Mouse (Mus musculus) urinary bladder, postnatal 14 days (tissue): ENCODE data around the gene Ppia.
"Not testable (repeated sequence)": the region's sequence is repeated elsewhere in the genome, so short reads cannot be mapped to it uniquely, and the experiment has no call there.

Experiments
- DNase-seq: peaks from one replicate; pipeline ENCODE4 v3.0.0; 2021; ENCODE audit warnings: low spot score

Gene Ppia

DNA sequence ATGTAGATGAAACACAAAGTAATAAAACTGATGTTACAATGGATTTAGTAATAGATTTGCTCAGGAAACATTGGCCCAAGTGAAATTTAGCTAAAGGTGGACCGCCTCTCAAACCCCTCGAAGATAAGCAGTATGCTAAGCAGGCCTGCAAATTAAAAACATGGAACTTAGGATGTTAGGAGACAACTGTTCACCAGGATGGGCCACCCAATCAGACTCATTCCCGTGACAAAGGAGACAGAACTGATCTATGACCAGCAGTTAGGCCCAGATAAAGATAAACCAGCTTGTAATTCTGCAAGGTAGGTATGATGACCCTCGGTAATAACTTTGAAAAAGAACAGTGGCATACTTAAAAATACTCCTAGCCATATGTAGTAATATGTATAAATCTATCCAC is 27.9 kb downstream of the Ppia start:
- no peak for DNase-seq

DNA sequence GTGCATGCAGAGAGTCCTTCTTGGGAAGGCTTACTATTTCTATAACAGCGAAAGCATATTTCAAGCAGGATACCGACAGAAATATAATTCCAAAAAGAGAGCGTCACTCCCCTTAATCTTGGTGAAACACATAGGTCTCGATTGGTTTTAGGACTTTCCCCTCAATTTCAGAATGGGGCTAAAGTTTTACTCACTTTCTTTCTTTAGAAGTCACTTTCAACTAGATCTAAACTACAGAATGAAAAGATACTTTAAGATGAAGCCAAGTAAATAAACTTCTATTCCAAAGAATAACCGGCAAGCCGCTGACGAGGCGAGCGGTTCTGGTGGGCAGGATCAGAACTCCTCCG is 28.5 kb downstream of the Ppia start:
- no peak for DNase-seq

DNA sequence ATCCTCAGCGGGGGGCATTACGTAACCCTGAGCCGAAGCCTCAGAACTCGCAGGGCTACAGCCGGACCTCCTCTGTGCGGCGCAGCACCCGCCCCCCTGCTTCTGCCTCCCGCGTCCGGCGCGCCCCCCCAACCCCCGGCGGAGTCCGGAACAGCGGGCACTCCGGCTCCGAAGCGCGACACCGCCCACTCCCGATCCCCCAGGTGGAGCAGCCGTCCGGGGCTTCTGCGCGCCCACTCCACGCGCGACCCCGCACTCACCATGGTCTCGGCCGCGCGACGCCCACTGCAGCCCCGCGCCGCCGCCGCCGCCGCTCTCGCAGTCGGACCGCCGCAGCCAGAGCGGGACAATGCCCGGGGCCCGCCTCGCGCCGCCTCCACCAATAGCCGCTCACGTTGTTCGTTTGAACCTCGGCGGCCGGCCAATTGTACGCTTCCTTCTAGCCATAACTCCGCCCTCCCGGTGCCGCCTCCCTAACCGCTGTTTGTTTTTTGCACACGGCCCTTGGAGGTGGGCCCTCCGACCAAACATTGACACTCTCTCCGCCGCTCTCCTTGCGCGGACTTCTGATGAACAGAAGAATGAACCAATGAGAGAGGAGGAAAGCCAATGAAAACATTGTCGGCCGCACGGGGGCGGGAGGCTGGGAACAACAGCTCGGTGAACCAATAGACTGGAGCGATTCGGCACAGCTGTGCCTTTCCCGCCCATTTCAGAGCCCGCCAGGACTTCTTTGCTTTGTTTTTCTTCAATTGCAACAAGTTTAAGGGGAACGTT is 29.0 kb downstream of the Ppia start, which contains the start of gene H2afv:
TSS of gene H2afv (minus strand) at position 367 of the 777 bp plus-strand sequence.
- DNase-seq: peak; percentile 99

DNA sequence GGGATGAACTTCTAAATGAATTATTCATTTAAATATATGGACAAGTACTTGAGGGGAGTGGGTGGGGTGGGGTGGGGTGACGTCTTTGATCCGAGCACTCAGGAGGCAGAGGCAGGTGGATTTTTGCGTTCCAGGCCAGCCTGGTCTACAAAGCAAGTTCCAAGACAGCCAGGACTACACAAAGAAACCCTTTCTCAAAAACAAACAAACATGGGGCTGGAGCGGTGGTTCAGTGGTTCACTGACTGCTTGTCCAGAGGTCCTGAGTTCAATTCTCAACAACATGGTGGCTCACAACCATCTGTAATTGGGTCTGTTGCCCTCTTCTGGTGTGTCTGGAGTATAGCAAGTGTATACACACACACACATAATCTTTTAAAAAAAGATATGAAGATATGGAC is 30.2 kb downstream of the Ppia start:
- DNase-seq: no peak

DNA sequence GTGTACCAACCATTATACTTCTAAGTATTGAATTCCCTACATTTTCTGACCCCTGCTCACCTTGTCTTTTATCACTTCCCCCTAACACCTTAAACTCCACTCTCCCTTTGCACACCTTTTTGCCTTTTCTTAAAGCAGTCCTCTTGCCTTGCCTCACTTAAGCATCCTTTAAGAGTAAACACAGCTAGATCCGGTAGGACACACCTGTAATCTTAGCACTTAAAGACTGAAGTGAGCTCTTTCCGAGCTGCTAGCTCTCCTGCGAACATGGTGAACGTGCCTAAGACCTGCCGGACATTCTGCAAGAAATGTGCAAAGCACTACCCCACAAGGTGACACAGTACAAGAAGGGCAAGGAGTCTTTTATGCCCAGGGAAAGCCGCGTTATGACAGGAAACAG is 30.7 kb downstream of the Ppia start:
- no peak for DNase-seq

DNA sequence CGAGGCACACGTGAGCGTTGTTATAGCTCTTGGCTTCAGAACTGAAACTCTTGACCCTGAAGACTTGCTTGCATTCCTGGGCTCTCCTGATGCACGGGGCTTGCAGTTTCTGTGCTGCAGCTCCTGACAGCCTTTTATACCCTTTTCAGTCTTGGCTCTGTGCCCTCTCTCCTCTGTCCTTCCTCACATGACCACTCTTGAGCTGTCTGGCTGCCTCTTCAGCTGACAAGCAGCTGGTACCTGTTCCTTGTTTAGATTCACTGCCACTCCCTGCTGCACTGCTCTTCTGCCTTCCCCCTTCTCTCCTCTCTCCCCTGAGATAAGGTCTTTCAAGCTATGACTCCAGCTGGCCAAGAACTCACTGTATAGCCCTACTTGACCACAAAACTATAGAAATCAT is 32.2 kb downstream of the Ppia start:
- DNase-seq: no peak

DNA sequence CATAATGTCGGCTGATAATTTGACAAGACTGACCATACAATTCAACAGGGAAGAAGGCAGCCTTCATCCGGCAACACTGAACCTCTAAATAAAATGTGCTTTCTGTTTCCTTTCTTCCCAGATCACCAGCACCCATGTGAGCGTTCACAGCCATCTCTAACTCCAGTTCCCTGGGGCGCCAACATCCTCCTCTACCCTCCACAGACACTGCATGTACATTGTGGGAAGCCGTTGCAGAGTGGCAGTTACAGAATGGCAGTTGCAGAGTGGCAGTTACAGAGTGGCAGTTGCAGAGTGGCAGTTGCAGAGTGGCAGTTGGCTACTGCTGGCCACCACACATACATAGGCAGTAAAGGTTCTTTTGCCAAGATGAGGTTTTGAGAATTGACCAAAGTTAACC is 32.9 kb downstream of the Ppia start:
- DNase-seq: not testable (repeated sequence)

DNA sequence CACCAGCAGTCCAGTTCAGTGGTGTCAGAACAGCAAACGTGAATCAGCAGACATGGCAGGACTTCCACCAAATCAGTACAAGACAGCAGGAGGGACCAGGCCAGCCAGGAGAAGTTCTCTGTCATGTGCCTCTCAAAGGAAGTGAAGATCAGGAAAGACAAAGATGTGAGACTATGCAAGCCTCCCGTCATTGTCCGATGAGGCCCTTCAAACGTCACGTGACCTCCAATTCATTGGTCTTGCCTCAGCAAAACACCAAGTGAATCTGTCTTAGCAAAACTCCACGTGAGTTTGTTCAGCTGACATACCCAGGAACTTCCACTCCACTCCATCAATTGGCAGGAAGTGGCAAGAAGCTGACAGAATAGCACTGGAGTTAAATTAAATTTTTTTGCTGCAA is 40.8 kb downstream of the Ppia start:
- no peak for DNase-seq

DNA sequence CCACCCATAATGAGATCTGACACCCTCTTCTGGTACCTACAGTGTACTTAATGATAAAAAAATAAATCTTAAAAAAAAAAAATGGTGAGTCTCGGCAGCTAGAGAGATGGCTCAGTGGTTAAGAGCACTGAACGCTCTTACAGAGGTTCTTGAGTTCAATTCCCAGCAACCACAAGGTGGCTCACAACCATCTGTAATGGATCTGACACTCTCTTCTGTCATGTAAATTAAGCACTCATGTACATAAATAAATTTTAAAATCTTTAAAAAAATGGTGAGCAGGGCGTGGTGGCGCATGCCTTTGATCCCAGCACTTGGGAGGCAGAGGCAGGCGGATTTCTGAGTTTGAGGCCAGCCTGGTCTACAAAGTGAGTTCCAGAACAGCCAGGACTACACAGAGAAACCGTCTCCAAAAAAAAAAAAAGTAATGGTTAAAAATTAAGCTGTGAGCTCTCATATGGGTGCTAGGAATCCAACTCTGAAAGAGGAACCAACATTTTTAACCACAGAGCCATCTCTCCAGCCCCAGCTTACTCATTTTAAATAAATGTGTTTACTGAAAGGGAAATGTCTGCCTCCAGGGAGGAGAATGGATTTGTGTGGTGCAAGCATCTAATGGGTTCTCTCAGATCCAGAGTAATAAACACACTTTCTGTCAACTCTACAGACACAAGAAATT is 48.1 kb downstream of the Ppia start:
- no peak for DNase-seq

DNA sequence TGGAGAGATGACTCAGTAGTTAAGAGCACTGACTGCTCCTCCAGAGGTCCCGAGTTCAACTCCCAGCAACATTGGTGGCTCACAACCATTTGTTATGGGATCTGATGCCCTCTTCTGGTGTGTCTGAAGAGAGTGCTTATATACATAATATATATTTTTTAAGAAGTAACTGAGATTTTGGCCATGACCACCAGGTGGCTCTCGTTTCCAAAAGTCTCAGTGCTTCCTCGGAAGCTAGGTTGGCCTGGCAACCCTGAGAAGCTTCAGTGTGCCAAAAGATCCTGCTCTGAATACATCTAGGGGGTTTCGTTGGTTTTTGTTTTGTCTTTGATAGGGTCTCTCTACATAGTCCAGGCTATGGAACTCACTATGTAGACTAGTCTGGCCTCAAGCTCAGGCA is 49.9 kb downstream of the Ppia start:
- DNase-seq: peak; percentile 67

DNA sequence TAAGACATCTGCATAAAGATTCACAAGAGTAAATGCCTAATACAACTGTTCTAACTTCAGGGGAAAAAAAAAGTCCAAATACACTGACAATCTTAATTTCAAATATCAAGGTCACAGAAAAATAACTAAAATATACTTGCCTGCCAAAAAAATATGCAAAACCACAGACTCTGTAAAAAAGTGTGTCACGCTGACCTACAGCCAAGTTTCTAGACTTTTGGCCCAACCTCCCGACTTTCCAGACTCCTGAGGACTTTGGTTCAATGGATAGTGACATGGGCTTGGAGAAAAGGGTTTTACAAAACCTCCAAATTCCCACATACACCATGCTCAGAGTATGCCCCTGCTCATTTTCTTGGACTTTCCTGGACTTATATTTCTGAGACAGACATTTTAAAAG is 53.3 kb downstream of the Ppia start:
- no peak for DNase-seq
